ENCODE assay signal across 9 mouse cellular contexts in genomic region chr8:125223031-125223753, GRCm38 (mm10).
DNase-seq lines count a peak whose midpoint lies in the region; ATAC-seq and TF ChIP-seq lines count a peak whose summit lies in the region.
"Had no signal": no experiment of that assay in that cellular context is flagged by ENCODE, and none has a peak within 500 bp of the region (broad histone marks: within the 10 kb centered on the region; RNA-seq: fewer than 3 reads in every experiment).

No protein-coding gene starts in this region.

- peaks cover 21% of the 10 kb centered on the region for H3K4me1 ChIP-seq in intestine, embryonic 15.5 days (replicated peaks)
- H3K4me1 ChIP-seq in intestine, postnatal 0 days (replicated peaks; ENCODE audit: control insufficient read depth, insufficient read depth, low read length): no peaks in the 10 kb centered on the region; the same call in 1 of the 2 replicates
- H3K4me1 ChIP-seq in kidney, embryonic 14.5 days (ENCODE audit: control insufficient read depth, insufficient read depth, low read length): peaks cover 33% of the 10 kb centered on the region

- ATAC-seq in intestine, embryonic 15.5 days: peak; percentile 71
- ATAC-seq in intestine, postnatal 0 days: no peak
- ATAC-seq in kidney, embryonic 14.5 days (ENCODE audit: low FRiP score, low TSS enrichment): peak; percentile 38; the same call in 1 of the 2 replicates
- no peak for ATAC-seq in megakaryocyte-erythroid progenitor cell, adult 5-6 weeks (replicated peaks; ENCODE audit: low FRiP score, low TSS enrichment, poor library complexity, severe bottlenecking)

- H3K4me3 ChIP-seq in intestine, embryonic 15.5 days (replicated peaks): no peak overlapping the region
- no peak overlapping the region for H3K4me3 ChIP-seq in intestine, postnatal 0 days (ENCODE audit: low read depth, low read length)
- H3K4me3 ChIP-seq in kidney, embryonic 14.5 days (ENCODE audit: low read length): no peak overlapping the region

- H3K27me3 ChIP-seq in intestine, embryonic 15.5 days (replicated peaks): no peaks in the 10 kb centered on the region
- no peaks in the 10 kb centered on the region for H3K27me3 ChIP-seq in intestine, postnatal 0 days (replicated peaks; ENCODE audit: control insufficient read depth, insufficient read depth, low read length)
- H3K27me3 ChIP-seq in kidney, embryonic 14.5 days (ENCODE audit: control insufficient read depth, insufficient read depth, low read length): no peaks in the 10 kb centered on the region

- no peak overlapping the region for H3K27ac ChIP-seq in intestine, embryonic 15.5 days
- H3K27ac ChIP-seq in intestine, postnatal 0 days (ENCODE audit: low read depth, low read length): no peak overlapping the region
- no peak overlapping the region for H3K27ac ChIP-seq in kidney, embryonic 14.5 days (ENCODE audit: low read depth, low read length)
- H3K27ac ChIP-seq: liver, embryonic 14.5 days had no signal

- no peak overlapping the region for H3K9ac ChIP-seq in intestine, embryonic 15.5 days
- H3K9ac ChIP-seq in intestine, postnatal 0 days (ENCODE audit: low read depth, low read length): no peak overlapping the region
- no peak overlapping the region for H3K9ac ChIP-seq in kidney, embryonic 14.5 days (ENCODE audit: low read depth, low read length)
- H3K9ac ChIP-seq: liver, embryonic 14.5 days had no signal

- 53% methylated on average over 10 of the region's 10 CpGs for WGBS in intestine, embryonic 15.5 days
- 56% methylated on average over 10 of the region's 10 CpGs for WGBS in intestine, postnatal 0 days
- 49% methylated on average over 10 of the region's 10 CpGs for WGBS in kidney, embryonic 14.5 days

- no peak overlapping the region for H3K4me2 ChIP-seq in intestine, embryonic 15.5 days (replicated peaks)
- H3K4me2 ChIP-seq in intestine, postnatal 0 days (replicated peaks; ENCODE audit: low read depth): no peak overlapping the region
- H3K4me2 ChIP-seq in kidney, embryonic 14.5 days (replicated peaks; ENCODE audit: low read depth, low read length): no peak overlapping the region

- H3K36me3 ChIP-seq in intestine, embryonic 15.5 days: no peaks in the 10 kb centered on the region
- H3K36me3 ChIP-seq in intestine, postnatal 0 days (ENCODE audit: control insufficient read depth, insufficient read depth): no peaks in the 10 kb centered on the region
- H3K36me3 ChIP-seq in kidney, embryonic 14.5 days (ENCODE audit: control insufficient read depth, insufficient read depth, low read length): no peaks in the 10 kb centered on the region

- DNase-seq in R1 (ENCODE audit: low read depth, low spot score): peak; percentile 26
- peak; percentile 74 for DNase-seq in adrenal gland, postnatal 14 days
- no peak for DNase-seq in left cerebral cortex, adult 9 months (ENCODE audit: low spot score in 2 of 2)
- DNase-seq: thymus, postnatal 4 days had no signal

- H3K9me3 ChIP-seq in intestine, embryonic 15.5 days: no peaks in the 10 kb centered on the region
- no peaks in the 10 kb centered on the region for H3K9me3 ChIP-seq in intestine, postnatal 0 days (ENCODE audit: control insufficient read depth)
- H3K9me3 ChIP-seq in kidney, embryonic 14.5 days (ENCODE audit: control insufficient read depth, low read length): no peaks in the 10 kb centered on the region

- no peak for TF ChIP-seq CTCF in intestine, postnatal 0 days (IDR thresholded peaks at IDR 0.05; ENCODE audit: low read depth)

Comparison
In these comparisons a context has a peak if more than half of its experiments do, and no peak if none do; other contexts are left out.
1. ATAC-seq: peak in intestine, embryonic 15.5 days (single experiment) and kidney, embryonic 14.5 days (single experiment); none in intestine, postnatal 0 days (single experiment) and megakaryocyte-erythroid progenitor cell, adult 5-6 weeks (single experiment).
2. DNase-seq: peak in R1 (single experiment) and adrenal gland, postnatal 14 days (single experiment); none in left cerebral cortex, adult 9 months (0 of 2).